Mouse (Mus musculus) c-Kit-negative CD71-positive TER-119-positive erythroid progenitor cells, embryonic 14.5 days (primary cell): Measurements from ENCODE around the gene Ldhc.
"Not testable (repeated sequence)": the region's sequence is repeated elsewhere in the genome, so short reads cannot be mapped to it uniquely, and the experiment has no call there.

Experiments used
- DNase-seq: peaks from one replicate; pipeline ENCODE4 v3.0.0-alpha.2; 2013; ENCODE audit warnings: low read depth, low spot score

Gene Ldhc

DNA sequence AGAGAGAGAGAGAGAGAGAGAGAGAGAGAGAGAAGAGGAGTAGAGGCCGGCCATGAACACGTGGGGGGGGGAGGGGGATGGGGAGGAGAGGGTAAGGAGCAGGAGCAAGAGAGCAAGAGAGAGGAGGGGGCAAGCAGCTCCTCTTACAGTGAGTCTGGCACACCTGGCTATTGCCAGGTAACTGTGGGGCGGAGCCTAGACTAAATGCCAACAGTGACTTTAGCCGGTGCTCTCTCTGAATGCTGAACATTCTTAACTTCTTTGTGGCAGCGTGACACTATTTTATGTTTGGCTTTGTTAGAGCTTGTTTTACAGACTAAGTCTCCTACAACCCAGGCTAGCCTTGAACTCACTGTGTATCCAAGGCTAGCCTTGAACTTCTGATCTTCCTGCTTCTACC is 18.7 kb upstream of the Ldhc start:
- DNase-seq: no peak

DNA sequence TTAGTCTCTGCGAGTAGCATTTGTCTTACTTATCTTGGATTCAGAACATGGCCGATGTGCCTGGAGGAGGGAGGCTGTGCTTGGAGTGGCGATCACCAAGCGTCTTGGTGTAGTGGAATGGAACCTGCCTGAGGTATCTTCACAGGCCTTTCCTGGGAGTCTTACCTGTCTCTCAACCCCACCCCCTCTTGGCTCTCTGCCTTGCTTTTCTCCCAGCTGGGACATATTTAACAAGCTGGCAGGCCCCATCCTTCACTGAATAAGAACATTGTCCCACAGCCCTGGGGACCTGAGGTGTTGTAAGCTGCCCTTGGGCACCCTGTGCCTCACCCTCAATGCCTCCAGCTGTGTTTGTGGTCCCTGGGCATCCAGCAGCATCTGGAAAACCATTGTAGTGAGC is 17.4 kb upstream of the Ldhc start:
- DNase-seq: no peak

DNA sequence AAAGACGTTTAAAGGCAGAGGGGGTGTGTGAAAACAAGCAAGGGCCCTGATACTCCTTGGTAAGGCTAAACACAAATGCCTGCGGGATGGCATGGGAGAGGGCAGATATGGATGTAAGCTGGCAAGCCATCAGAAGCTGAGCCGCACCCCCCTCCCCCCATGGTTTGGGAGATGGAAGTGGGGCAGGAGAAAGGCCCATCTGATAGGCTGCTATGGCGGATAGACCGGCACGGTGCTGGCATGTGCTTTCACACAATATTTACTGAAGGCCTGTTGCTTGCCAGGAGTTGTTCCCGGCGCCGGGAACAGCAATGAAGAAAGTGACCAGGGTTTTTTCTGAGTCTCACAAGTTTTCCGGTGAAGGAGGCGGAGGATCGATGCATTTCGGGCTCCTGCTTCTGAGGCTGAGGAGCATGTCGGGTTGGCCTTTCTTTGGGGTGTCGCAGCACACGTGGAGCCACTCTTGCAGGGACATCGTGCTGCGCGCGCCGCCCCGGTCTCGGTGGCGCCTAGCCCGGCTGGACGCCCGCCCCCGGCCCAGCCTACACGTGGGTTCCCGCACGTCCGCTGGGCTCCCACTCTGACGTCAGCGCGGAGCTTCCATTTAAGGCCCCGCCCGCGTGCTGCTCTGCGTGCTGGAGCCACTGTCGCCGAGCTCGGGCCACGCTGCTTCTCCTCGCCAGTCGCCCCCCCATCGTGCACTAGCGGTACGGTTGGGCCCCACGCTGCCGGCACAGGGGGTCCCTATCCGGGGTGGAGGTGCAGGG is 15.6 kb upstream of the Ldhc start:
- DNase-seq: no peak

DNA sequence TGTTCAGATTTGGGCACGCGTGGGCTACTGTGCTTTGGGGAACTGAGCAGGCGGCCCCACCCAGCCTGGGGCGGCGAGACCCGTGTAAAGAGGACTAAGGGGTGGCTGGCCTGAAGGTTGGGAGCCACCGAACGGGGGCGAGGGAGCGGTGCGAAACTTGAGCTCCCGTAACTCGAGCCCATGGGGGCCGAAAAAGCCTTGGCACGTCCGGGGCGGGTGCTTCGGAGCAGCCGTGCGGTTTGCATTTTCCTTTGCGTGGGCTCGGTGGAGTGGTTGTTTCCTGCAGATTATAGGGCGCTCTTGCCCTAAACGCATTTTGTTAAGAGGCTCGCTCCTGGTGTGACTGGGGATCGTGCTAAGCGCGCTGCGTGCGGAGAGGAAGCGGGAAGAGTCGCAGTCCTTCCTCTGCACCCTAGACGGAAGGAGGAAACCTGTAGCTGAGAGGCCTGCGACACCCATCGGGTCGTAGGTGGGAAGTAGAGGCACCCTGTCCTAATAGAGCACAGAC is 15.0 kb upstream of the Ldhc start:
- DNase-seq: no peak

DNA sequence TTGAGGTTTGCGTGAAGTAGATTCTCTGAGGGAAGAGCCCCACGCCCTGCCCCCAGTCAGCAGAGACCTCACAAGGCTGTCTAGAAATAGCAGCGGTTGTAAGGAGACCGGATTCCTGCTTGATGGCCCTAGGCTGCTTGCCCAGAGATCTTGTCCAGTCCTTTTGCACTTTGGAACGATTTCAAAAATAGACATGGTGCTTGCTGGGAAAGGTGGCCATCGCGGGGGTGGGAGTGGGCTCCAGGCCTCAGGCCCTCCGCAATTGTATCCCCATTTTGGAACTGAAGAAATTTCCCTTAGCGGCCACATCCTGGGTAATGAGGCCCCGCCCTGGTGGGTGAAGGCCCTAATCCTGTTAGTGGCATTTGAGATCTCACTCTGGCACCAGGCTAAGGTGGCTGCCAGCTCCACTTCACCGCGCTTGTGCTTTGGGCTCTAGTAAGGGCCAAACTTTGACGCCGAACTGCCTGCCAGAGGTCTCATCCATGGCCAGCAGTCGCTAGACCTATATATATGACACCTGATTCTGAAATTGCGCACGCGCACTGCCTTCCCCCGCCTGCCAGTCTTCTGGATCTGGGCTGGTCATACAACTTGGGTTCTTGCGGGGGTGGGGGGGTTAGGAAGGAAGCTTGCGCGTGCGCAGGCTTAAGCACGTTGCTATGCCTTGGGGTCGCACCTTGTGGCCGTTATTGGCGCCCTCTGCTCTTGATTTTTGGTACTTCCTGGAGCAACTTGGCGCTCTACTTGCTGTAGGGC is 14.3 kb upstream of the Ldhc start:
- no peak for DNase-seq

DNA sequence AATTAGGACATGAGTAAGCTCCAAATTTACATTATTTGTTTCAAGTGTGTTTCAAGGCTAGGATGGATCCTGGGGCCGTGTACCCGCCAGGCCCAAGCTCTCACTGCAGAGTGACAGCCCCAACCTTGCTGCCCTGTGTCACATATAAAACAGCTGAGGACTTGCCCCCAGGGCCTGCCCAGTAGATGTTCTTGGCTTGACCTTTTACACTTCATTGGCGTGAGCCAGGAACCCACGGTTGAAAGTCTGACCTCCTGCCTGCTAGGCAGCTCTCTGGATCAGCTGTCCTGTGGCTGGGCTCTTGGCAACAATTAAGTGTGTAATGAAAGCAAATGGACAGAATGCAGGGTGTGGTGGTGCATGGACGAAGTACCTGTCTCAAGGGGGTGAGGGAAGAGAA is 11.7 kb upstream of the Ldhc start:
- DNase-seq: no peak

DNA sequence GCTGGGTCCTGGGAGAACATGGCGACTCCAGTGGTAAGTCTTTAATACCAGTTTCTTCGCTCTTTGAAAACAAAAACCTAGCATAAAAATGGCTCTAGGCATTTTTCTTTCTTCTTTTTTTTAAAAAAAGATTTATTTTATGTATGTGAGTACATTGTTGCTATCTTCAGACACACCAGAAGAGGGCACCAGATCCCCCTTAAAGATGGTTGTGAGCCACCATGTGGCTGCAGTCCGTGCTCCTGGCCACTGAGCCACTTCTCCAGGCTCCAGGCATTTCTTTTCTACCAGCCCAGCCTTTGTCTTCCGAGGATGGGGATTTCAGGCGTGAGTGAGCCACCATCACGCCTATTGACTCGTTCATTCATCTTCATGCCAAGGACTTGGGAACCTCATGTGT is 10.0 kb upstream of the Ldhc start:
- DNase-seq: no peak

DNA sequence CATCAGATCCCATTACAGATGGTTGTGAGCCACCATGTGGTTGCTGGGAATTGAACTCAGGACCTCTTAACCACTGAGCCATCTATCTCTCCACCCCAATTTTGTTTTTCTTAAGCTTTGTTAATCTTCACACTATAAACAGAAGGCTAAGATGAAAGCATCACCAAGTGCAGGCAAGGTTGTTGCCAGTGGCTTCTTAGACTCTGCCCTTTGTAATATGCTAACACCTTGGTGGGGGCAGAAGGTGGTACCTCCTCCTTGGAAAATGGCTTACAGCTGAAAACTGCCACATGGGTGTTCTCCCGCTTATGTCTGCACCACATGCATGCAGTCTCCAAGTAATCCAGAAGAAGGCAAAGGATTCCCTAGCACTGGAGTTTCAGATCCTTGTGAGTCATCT is 8.3 kb upstream of the Ldhc start:
- DNase-seq: no peak

DNA sequence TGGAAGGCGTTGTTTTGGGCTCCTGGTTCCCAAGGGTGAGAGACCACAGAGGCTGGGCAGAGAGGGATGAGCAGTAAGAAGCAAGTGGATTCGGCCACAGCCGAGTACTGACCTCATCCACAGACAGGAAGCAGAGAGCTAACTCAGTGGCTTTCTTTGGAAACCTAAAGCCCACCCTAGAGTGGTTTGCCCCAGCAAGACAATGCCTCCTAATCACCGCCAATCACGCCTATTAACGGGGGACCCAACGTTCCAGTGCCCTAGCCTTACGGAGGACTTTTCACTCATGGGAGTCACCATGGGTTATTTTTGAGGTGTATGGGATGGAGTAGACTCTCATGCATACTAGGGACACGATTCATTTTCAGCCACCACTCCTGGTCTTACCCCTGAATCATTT is 7.6 kb upstream of the Ldhc start:
- DNase-seq: no peak

DNA sequence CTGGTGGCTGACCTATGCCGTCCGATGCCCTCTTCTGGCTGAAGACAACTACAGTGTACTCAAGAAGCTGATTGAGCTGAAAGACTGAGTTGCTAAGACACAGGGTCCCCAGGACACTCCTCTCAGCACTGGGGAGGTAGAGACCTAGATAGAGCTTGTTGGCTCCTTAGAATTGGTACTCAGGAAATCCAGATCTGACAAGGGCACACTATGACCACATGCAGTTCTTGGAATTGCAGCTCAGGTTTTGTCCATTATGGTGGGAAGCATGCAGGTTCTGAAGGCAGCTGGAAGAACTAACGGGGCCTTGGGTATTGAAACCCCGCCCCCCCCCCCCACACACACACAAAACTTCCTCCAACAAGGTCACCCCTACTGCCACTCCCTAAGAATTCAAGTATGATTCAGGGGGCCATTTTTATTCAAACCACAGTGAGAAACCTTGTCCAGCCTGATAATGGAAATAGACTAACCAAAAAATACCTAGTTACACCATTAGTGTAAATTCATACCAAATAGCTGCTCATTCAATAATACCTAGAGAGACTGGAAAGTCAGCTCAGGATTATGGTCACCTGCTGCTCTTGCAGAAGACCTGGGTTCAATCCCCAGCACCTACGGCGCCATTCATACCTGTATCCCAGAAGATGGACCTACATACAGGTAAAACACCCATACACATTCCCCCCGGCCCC is 5.0 kb upstream of the Ldhc start:
- DNase-seq: no peak

DNA sequence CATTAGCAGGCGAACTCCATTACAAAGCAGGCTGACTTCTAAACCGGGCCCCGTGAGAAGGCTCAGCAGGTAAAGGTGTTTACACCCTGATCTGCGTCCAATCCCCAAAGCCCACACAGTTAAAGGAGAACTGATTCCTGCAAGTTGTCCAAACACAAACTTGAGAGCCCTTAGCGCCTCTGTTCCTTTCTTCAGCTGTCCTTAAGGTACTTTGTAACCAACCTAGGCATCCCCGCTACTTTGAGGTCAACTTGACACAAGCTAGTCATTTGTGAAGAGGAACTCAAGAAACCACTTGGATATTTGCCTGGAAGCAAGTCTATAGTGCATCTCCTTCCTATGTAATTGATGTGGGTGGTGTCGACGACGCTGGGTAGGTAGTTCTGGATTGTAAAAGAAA is 3.6 kb upstream of the Ldhc start:
- DNase-seq: no peak

DNA sequence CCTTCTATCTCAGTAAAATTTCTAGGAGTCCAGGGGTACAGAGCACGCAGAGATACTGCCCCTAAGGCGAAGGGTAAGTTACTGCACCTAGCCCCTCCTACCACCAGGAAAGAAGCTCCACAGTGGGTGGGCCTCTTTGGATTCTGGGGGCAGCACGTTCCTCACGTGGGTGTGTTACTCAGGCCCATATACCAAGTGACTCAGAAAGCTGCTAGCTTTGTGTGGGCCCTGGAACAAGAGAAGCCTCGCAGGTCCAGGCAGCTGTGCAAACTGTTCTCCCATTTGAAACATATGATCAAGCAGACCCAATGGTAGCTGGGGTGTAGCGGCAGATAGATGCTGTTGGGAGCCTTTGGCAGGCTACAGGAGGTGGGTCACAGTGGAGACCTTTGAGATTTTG is 2.0 kb upstream of the Ldhc start:
- DNase-seq: no peak

DNA sequence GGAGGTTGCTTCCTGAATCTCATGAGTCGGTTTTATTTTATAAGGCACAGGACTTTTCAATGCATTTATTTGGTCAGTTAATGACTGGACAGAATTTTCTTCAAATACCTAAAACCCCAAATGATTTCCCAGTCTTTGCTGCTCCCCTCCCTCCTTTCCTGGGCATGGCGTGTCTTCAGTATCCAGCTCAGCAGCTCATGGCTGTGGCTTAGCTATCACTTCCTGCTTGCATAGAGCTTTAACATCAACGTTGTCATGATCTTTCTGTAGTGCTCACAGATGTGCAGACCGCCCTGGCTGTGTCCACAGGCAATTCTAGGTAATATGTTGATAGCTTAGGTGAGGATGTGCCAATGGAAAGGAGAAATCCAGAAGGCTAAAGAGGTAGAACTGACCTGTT is 11.0 kb downstream of the Ldhc start:
- no peak for DNase-seq

DNA sequence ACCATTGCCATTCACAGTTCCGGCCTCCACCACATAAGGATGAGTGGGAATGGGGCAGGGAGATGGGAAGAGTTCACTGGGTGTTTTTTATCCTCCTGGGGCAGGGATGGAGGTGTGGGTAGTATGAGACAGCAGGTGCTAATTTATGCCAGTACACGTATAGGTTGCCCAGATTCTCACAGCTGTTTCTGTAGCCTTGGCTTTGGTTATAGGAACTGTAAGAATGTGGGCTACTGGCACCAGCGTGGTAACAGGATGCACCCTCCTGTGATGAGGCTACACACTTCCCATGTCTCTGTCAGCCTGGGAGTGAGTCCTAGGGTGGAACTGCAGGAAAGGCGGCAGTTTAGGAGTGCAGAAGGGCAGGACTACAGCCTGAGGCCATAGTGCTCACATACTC is 15.8 kb downstream of the Ldhc start:
- DNase-seq: no peak

DNA sequence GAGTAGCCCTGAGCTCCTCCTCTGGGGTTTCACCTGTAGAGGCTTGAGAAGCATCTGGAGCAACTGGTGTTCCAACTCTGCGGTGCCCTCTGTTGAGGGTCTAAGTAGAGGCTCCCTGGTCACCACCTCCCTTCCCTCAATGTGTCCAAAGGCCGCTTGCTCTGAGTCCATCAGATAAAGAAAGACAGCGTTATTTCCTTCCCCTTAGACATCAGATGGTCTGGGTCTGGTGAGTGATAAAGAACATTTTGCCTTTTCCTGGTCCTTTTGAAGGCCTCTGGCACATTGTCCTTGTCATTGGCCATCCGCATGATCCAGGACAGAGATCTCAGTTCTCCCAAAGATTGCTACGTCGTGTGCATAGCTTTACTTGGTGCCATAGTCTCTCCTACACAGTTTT is 16.3 kb downstream of the Ldhc start:
- DNase-seq: no peak

DNA sequence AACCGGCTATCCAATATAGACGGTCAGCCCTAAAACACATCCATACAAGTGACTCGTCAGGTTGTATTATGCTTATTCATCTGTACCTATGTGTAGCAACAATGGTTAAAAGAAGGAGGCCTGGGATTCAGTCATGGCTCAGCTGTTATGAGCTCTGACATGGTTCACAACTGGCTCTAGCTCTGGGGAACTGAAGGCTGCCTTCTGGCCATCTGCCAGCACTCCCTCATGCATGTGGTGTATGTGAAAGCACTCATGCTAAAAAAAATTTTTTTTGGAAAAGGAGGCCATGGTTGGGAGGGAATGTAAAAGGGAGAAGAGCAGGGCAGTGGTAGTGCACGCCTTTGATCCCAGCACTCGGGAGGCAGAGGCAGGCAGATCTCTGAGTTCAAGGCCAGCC is 18.8 kb downstream of the Ldhc start:
- DNase-seq: no peak

DNA sequence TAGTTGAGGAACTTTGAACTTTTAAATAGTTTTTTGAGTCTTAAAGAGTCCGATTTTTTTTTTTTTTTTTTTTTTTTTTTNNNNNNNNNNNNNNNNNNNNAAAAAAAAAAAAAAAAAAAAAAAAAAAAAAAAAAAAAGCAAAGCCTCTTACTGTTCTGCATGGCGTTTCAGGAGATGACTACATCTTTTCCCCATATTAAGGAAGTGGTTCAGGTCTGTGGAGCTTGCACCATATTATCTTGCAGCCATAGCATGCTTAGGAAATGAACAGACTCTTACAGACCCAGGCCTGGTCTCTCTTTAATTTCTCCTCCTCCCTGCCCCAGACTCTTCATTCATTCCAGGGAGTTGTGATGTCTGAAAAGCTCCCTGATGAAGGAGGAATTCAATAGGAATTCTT is 20.0 kb downstream of the Ldhc start:
- no peak for DNase-seq

DNA sequence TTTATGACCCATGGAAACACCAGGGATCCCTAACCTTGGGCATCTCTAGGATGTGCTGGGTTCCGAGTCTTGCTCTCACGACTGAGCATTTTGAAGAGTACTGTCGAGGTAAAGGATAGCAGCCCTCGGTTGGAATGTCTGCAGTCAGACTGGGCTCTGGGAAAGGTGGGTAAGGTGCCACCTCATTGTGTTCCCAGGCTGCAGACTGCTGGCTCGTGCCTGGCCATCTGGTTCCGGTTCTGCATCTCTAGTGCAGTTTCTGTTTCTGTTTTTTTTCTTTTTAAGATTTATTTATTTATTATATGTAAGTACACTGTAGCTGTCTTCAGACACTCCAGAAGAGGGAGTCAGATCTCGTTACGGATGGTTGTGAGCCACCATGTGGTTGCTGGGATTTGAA is 20.9 kb downstream of the Ldhc start:
- not testable (repeated sequence) for DNase-seq

DNA sequence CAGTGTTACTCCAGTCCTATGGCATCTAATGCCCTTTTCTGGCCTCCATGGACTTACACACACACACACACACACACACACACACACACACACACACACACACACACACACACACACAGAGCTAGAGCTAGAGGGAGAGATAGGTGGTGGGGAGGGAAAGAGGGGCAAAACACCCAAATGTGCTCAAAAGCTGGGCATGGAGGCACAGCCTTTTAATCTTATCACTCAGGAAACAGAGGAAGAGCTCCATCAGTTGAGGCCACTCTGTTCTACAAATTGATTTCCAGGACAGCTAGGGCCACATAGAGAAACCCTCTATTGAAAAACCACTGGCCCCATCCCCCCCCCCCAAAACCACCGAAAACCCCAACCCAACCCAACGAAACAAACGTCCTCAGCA is 22.3 kb downstream of the Ldhc start:
- no peak for DNase-seq

DNA sequence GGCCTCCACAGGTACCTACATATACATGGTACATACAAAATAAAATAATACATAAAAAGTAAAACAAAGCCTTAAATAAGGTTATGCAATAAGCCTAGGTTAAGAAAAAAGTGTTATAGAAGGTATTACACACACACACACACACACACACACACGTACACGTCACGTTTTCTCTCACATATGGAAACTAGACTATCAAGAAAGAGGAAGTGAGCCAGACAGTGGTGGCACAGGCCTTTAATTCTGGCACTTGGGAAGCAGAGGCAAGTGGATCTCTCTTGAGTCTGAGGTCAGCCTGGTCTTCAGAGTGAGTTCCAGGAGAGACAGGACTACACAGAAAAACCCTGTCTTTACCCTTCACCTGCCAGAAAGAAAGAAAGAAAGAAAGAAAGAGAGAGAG is 34.5 kb downstream of the Ldhc start:
- no peak for DNase-seq

DNA sequence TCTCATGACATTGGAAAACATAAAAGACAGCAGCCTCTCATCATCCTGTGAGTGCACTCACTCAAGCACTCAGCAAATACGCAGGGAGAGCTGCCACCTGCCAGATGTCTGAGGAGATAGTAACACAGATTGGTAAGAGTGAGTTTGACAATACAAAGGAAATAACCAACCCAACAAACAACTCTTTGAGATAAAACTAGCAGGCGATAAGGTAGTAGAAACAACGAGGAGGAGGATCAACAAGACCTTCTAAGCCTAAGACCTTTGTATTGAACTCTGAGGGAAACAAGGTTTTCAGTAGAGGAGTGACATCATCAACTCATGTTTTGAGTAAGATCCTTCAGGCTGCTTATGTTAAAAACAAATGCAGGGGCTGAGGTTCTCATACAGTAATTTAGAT is 38.3 kb downstream of the Ldhc start:
- DNase-seq: no peak

DNA sequence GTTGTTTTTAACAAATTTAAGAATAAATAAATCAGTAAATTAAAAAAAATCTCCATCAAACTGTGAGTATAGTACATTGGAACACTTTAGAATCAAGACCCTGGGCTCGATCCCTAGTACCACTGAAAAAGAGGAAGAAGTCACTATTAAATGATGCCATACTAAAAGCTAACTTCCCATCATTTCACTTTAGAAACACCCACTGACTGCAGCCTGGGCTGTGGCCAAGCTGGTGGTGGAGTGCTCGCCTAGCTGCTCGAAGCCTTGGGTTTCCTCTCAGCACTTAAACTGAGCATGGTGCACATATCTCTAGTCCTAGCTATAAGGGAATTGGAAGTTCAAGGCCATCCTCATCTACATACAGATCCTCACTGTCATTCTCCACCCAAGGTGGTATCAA is 50.2 kb downstream of the Ldhc start:
- DNase-seq: no peak

DNA sequence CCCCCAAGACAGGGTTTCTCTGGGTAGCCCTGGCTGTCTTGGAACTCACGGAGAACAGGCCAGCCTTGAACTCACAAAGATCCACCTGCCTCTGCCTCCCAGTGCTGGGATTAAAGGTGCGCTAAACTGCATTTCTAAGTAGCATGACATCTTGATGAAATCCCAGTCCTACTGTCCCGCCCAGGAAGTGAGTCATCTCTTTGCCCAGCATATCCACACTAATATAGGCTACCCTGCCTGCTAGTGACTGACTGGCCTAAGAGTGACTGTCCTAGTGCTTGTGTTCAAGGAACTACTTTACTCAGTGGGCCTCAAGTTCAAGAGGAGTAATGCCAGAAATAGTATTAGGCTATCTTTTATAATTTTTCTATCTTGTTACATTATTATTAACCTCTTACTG is 55.4 kb downstream of the Ldhc start:
- no peak for DNase-seq
